Mouse (Mus musculus) forebrain, embryonic 16.5 days (tissue): Measurements from ENCODE around the gene Prdx3. TPM values are rescaled to one million over a fixed set of nuclear protein-coding genes. Genes with fewer than 3 reads are reported as not detected.
"Not testable (repeated sequence)": the region's sequence is repeated elsewhere in the genome, so short reads cannot be mapped to it uniquely, and the experiment has no call there.

Source experiments
- ATAC-seq: fragments of 200-750 bp; cut with Nextera tagmentation; 2 replicates; pipeline ENCODE4 v1.8.0; 2017; ENCODE audit warnings: mild to moderate bottlenecking, moderate library complexity
- H3K27ac ChIP-seq: fragments of 300-500 bp; sonication (generic); 2 replicates; pipeline ENCODE4 v1.5.1; 2014; ENCODE audit warnings: low read length, control low read depth
- H3K27me3 ChIP-seq: fragments of 300-500 bp; sonication (generic); replicated peaks from 2 replicates; pipeline ENCODE4 v1.6.1; 2014; ENCODE audit warnings: low read length; ENCODE audit not compliant: control insufficient read depth, insufficient read depth
- H3K36me3 ChIP-seq: fragments of 300-500 bp; sonication (generic); 2 replicates; pipeline ENCODE4 v1.6.1; 2014; ENCODE audit not compliant: control insufficient read depth, insufficient read depth
- H3K4me1 ChIP-seq: fragments of 300-500 bp; sonication (generic); replicated peaks from 2 replicates; pipeline ENCODE4 v1.6.1; 2014; ENCODE audit warnings: low read length; ENCODE audit not compliant: control insufficient read depth, insufficient read depth
- H3K4me2 ChIP-seq: fragments of 300-500 bp; sonication (generic); 2 replicates; pipeline ENCODE4 v1.6.1; 2014; ENCODE audit warnings: mild to moderate bottlenecking, low read length, control low read depth
- H3K4me3 ChIP-seq: fragments of 300-500 bp; sonication (generic); replicated peaks from 2 replicates; pipeline ENCODE4 v1.5.1; 2014; ENCODE audit warnings: mild to moderate bottlenecking, low read length, control low read depth
- H3K9ac ChIP-seq: fragments of 300-500 bp; sonication (generic); replicated peaks from 2 replicates; pipeline ENCODE4 v1.6.1; 2014; ENCODE audit warnings: low read depth, low read length, control low read depth
- H3K9me3 ChIP-seq: fragments of 300-500 bp; sonication (generic); 2 replicates; pipeline ENCODE4 v1.6.1; 2016; ENCODE audit warnings: low read length; ENCODE audit not compliant: control insufficient read depth
- WGBS: fragments of 180-500 bp; shearing (Covaris S2); extraction: QIAGEN DNeasy Blood & Tissue Kit; methylation state at CpG from one replicate; pipeline ENCODE4 v1.1.7; 2014; 5-methylcytosine and 5-hydroxymethylcytosine counted together
- polyA plus RNA-seq: library from polyadenylated mRNA; unstranded; fragments of >200 nt; fragmentation: Nextera tagmentation; extraction: Ambion mirVana; gene quantifications from 2 replicates; pipeline ENCODE4 v1.2.1, GENCODE M21; 2015

Prdx3 gene
- polyA plus RNA-seq, 1 experiment from 2014 or later: 73.0 TPM

DNA sequence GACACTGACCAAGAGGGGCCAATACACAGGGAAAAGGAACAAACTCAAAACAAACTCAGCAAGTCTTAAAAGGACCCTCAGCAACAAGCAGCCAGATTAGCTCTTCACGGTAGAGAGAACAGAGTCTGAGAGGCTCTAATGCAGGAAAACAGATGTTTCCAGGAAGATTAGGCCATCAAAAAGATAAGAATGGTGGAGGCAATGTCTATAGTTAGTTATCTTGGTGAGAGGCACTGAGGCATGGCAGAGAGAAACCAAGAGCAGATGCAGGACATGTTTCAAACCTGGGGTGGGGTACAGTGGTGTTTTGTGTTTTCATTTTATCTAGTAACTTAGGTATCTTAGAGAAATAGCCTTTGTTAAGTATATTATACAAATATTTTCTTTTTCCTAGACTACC is 2.1 kb downstream of the Prdx3 start:
- Histone ChIP-seq H3K9ac (no peak overlapping the region), H3K4me2 (no peak overlapping the region), H3K27ac (no peak overlapping the region), H3K27me3 (no peaks in the 10 kb centered on the region), H3K9me3 (no peaks in the 10 kb centered on the region), H3K36me3 (0 out of 2 replicates have a peak, but pooled peaks cover 2% of the 10 kb centered on the region), H3K4me3 (no peak overlapping the region), H3K4me1 (peaks cover 11% of the 10 kb centered on the region)
- ATAC-seq: no peak
- WGBS: 64% methylated on average over 1 of the region's 1 CpGs

DNA sequence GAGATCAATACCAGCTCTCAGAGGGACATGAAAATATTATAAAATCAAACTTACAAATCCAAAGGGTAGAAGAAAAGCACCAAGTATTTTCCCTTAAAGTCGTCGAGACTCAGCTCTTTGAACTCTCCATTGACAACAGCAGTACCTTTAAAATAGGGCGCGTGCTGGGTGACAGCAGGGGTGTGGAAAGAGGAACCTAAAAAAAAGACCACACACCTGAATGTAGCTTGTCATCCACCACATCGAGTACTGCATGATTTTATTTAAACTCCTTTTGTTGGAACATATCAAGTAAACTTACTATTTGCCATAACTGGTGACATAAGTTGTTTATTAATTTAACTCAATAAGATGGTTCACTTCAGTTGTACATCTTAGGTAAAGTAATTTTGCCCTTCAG is 3.0 kb downstream of the Prdx3 start:
- Histone ChIP-seq H3K27ac (no peak overlapping the region), H3K36me3 (0 out of 2 replicates have a peak, but pooled peaks cover 2% of the 10 kb centered on the region), H3K4me3 (no peak overlapping the region), H3K4me1 (peaks cover 11% of the 10 kb centered on the region), H3K27me3 (no peaks in the 10 kb centered on the region), H3K4me2 (no peak overlapping the region), H3K9me3 (no peaks in the 10 kb centered on the region), H3K9ac (no peak overlapping the region)
- ATAC-seq: no peak
- 90% methylated on average over 5 of the region's 5 CpGs for WGBS

DNA sequence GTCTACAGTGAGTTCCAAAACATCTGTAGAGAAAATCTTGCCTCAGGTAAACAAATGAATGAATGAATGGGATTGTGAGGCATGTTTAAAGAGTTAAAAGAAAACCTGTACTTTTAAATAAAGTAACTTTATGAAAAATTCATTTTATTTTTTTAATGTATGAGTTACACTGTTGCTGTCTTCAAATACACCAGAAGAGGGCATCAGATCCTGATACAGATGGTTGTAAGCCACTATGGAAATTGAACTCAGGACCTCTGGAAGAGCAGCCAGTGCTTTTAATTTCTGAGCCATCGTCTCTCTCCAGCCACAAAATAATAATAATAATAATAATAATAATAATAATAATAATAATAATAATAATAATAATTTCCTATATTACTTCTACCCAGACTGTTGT is 3.9 kb downstream of the Prdx3 start:
- H3K9ac ChIP-seq: no peak overlapping the region
- no peak overlapping the region for H3K27ac ChIP-seq
- H3K4me3 ChIP-seq: no peak overlapping the region
- H3K4me2 ChIP-seq: no peak overlapping the region
- 0 out of 2 replicates have a peak, but pooled peaks cover 2% of the 10 kb centered on the region for H3K36me3 ChIP-seq
- no peaks in the 10 kb centered on the region for H3K9me3 ChIP-seq
- 96% methylated on average over 1 of the region's 1 CpGs for WGBS
- H3K27me3 ChIP-seq: no peaks in the 10 kb centered on the region
- no peak for ATAC-seq
- H3K4me1 ChIP-seq: peaks cover 11% of the 10 kb centered on the region

- not testable (repeated sequence) for H3K27ac ChIP-seq, H3K36me3 ChIP-seq, H3K4me2 ChIP-seq, H3K27me3 ChIP-seq, H3K9ac ChIP-seq, H3K9me3 ChIP-seq, H3K4me1 ChIP-seq, ATAC-seq, H3K4me3 ChIP-seq
- 98% methylated on average over 4 of the region's 4 CpGs for WGBS
Measured at GRCm38 (mm10) chr19:60866169-60866568, 8.2 kb downstream of the Prdx3 start.

DNA sequence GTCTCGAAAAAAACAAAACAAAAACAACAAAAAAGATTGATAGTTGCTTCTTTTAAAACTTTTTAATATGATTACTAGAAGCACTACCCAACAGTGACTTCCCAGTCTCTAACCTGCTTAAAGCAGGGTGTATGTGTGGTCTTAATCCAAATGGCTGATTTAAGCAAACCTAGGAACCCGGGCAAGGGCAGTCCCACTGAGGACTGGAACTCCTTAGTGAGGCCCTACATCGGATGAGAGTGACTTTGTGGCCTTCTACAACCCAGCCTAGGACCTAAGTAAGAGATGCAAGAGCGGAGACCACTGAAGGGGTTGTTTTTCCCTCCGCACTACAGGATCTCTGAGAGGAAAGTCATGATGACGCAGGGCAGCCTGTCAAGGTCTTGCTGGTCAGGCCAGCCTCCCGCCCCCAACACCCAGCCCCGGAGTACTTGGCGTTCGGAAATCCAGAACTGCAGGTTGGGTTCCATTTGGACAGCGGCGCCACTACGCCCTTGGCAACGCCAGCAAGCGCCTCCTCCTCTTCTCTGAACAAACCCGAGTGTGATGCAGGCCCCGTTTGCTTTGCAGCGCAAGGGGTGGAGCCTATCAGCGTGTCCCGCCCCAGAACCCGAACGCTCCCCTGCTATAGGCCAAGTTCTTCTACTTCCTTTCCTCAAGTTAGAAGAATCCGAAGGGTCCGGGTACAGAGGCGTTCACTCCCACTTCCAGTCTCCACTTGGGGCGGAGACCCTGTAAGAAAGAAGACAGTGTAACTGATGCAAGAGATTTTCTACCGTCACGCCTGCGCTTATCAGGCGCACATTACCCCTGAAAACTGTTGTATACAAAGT is 13.3 kb downstream of the Prdx3 start, which contains the start of gene Sfxn4:
TSS of gene Sfxn4 (minus strand) at position 612 of the 833 bp plus-strand sequence.
- Histone ChIP-seq H3K4me3 (peak within 1 kb of the TSS; percentile 77), H3K4me1 (peaks cover 6% of the 10 kb centered on the region), H3K9me3 (no peaks in the 10 kb centered on the region), H3K9ac (peak within 1 kb of the TSS; percentile 75), H3K36me3 (no peaks in the 10 kb centered on the region), H3K27ac (peak within 1 kb of the TSS; percentile 77), H3K27me3 (no peaks in the 10 kb centered on the region), H3K4me2 (peak within 1 kb of the TSS; percentile 82)
- ATAC-seq: peak; percentile 100
- 4% methylated on average over 30 of the region's 30 CpGs for WGBS

- H3K4me2 ChIP-seq: no peak overlapping the region
- no peak overlapping the region for H3K4me3 ChIP-seq
- no peak overlapping the region for H3K27ac ChIP-seq
- no peak overlapping the region for H3K9ac ChIP-seq
- H3K36me3 ChIP-seq: no peaks in the 10 kb centered on the region
- H3K27me3 ChIP-seq: no peaks in the 10 kb centered on the region
- ATAC-seq: no peak
- H3K9me3 ChIP-seq: no peaks in the 10 kb centered on the region
- no peaks in the 10 kb centered on the region for H3K4me1 ChIP-seq
Measured at GRCm38 (mm10) chr19:60845731-60846130, 28.6 kb downstream of the Prdx3 start.

- ATAC-seq: no peak
- no peak overlapping the region for H3K9ac ChIP-seq
- no peak overlapping the region for H3K4me3 ChIP-seq
Measured at GRCm38 (mm10) chr19:60843324-60843723, 31.0 kb downstream of the Prdx3 start.

DNA sequence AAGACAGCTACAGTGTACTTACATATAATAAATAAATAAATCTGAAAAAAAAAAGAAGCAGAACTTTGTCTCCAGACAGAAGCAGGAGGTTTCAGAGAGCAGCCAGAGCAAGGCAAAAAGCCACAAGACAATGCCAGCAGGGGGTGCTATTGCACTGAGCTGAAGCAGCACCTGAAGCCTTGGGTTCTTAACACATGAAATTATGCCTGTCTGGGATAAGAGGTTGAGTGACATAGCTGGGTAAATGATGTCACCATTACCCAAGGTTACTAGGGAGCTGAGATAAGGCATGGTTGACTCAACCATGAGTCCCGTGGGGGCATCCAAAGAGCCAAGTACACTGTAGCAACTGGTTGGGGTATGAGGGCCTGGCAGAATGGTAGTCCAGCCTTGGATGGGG is 36.6 kb downstream of the Prdx3 start:
- no peak overlapping the region for H3K27ac ChIP-seq

More at GRCm38 (mm10) chr19:60843324-60843723, 31.0 kb downstream of the Prdx3 start:
- no peaks in the 10 kb centered on the region for H3K27me3 ChIP-seq
- no peak overlapping the region for H3K4me2 ChIP-seq
- H3K36me3 ChIP-seq: no peaks in the 10 kb centered on the region; the same call in 1 of the 2 replicates
- H3K9me3 ChIP-seq: no peaks in the 10 kb centered on the region
- no peaks in the 10 kb centered on the region for H3K4me1 ChIP-seq
- H3K27ac ChIP-seq: no peak overlapping the region

DNA sequence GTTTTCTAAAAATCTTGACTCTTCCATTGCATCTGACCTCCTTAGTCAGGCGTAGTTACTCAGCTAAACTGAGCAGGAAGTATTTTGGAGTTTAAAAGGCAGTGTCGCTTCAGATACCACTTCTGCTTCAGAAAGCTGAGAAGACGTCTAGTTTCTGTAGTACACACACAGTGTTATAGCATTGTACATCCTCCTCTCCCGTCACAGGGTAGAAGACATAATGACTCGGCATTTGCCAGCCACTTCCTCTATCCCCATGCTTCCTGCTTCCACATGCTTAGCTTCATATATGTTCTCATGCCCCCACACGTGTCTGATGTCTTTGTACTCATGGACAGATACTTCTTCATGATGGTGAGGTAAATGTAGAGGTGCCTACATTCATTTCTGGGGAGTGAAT is 55.7 kb downstream of the Prdx3 start:
- Histone ChIP-seq H3K4me3 (no peak overlapping the region), H3K9ac (no peak overlapping the region), H3K4me1 (no peaks in the 10 kb centered on the region), H3K36me3 (peaks cover 32% of the 10 kb centered on the region), H3K27ac (no peak overlapping the region), H3K27me3 (no peaks in the 10 kb centered on the region), H3K4me2 (no peak overlapping the region), H3K9me3 (no peaks in the 10 kb centered on the region)
- no peak for ATAC-seq
- 93% methylated on average over 6 of the region's 6 CpGs for WGBS

More for the DNA sequence above, 36.6 kb downstream of the Prdx3 start:
- Histone ChIP-seq H3K4me3 (no peak overlapping the region), H3K27me3 (no peaks in the 10 kb centered on the region), H3K4me2 (no peak overlapping the region), H3K4me1 (no peaks in the 10 kb centered on the region), H3K36me3 (peaks cover 25% of the 10 kb centered on the region), H3K9ac (no peak overlapping the region), H3K9me3 (no peaks in the 10 kb centered on the region)
- peak; percentile 64; the same call in 1 of the 2 replicates for ATAC-seq
- 69% methylated on average over 1 of the region's 1 CpGs for WGBS
